Mouse (Mus musculus): Measurements from ENCODE around the gene Krtap19-5. TPM values are rescaled to one million over a fixed set of nuclear protein-coding genes. Genes with fewer than 3 reads are reported as not detected.

The Krtap19-5 gene
- not detected in 2 replicates for polyA plus RNA-seq (2014; fragmentation: Nextera tagmentation; extraction: Ambion mirVana)

DNA sequence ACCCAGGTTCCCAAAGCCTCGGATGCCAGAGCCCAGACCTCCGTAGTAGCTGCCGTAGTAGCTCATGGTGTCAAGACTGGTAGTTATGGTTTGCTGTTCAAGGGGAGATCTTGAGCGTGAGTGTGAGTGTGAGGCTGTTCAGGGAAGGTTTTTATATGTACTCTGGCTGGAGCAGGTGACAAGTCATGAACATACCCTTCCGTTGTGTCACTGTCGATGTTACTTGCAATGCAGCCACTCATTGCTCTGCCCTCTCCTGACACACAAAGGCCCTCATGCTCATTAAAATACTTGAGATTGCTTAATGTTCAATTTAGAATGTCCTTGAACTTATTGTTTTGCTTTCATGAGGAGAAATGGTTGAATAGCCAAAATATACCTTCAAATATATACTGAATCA, at the start of gene Krtap19-5:
Krtap19-5 (minus strand) TSS at position 101 of the 400 bp plus-strand sequence.
- no peaks in the 10 kb centered on the region; the same call in 1 of the 2 replicates for H3K9me3 ChIP-seq (ENCODE audit: control insufficient read depth, low read length)
- 88% methylated on average over 6 of the region's 6 CpGs for WGBS
- no peak for ATAC-seq (replicated peaks; ENCODE audit: low FRiP score)

DNA sequence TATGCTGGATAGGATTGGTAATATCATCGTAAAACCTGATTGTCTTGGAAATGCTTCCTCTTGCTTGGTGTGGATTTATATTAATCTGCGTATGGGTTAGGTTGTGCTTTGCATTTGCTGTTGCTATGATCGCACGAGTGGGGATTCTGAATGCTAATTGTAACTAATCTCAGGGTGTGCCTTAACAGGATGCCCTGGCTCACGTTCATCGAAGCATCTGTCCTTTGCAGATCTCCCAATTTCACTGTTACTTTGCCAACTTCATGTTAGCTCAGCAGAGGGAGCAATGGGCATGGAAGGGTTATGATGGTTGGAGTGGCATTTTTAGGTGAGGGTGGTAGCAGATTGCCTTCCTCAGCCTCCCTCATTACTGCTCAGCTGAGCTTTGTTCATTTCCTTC, 44.8 kb upstream of the Krtap19-5 start:
- no peak overlapping the region for H3K4me3 ChIP-seq (ENCODE audit: low read depth, low read length)
- no peak overlapping the region for H3K4me2 ChIP-seq
- no peak overlapping the region for H3K9ac ChIP-seq (ENCODE audit: low read depth, low read length)
- ATAC-seq (replicated peaks; ENCODE audit: low FRiP score) (no peak), DNase-seq (ENCODE audit: low spot score) (no peak)
- H3K36me3 ChIP-seq (ENCODE audit: control insufficient read depth, insufficient read depth, low read length), result no peaks in the 10 kb centered on the region
- no peaks in the 10 kb centered on the region for H3K27me3 ChIP-seq (replicated peaks; ENCODE audit: control insufficient read depth, insufficient read depth, low read length)
- H3K4me1 ChIP-seq (replicated peaks; ENCODE audit: control insufficient read depth, insufficient read depth, low read length), result no peaks in the 10 kb centered on the region
- no peak overlapping the region for H3K27ac ChIP-seq (ENCODE audit: low read depth, low read length)
- WGBS, result 84% methylated on average over 6 of the region's 6 CpGs
- no peaks in the 10 kb centered on the region for H3K9me3 ChIP-seq (ENCODE audit: control insufficient read depth, low read length)

More for the DNA sequence above, at the start of gene Krtap19-5:
- H3K27ac ChIP-seq (ENCODE audit: low read depth, low read length), result no peak within 1 kb of the TSS
- no peak within 1 kb of the TSS for H3K9ac ChIP-seq (ENCODE audit: low read depth, low read length)
- no peaks in the 10 kb centered on the region for H3K36me3 ChIP-seq (ENCODE audit: control insufficient read depth, insufficient read depth, low read length)
- no peaks in the 10 kb centered on the region for H3K4me1 ChIP-seq (replicated peaks; ENCODE audit: control insufficient read depth, insufficient read depth, low read length)
- DNase-seq (ENCODE audit: low spot score), result no peak
- no peaks in the 10 kb centered on the region for H3K27me3 ChIP-seq (replicated peaks; ENCODE audit: control insufficient read depth, insufficient read depth, low read length)
- H3K4me3 ChIP-seq (ENCODE audit: low read depth, low read length), result no peak within 1 kb of the TSS
- H3K4me2 ChIP-seq, result no peak within 1 kb of the TSS

DNA sequence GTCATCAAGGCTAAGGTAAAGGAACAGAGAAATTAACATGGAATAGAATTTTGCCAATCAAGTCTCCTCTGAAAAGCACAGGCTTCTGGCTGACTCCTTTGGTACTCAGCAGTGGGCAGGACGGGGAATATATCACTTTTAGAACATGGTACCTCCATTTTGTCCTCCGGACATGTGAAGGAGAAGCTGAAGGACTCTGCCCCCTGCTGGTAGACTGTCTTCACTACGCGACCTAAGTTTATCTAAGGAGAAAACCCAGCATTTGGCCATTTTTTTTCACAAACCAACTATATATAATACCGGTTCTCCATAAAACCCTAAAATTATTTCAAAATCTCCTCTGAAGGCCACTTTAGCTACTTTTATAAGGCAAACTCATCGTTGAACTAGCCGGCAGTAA, 42.0 kb upstream of the Krtap19-5 start:
- Histone ChIP-seq H3K36me3 (ENCODE audit: control insufficient read depth, insufficient read depth, low read length) (no peaks in the 10 kb centered on the region), H3K9me3 (ENCODE audit: control insufficient read depth, low read length) (no peaks in the 10 kb centered on the region), H3K4me2 (no peak overlapping the region), H3K4me3 (ENCODE audit: low read depth, low read length) (no peak overlapping the region), H3K9ac (ENCODE audit: low read depth, low read length) (no peak overlapping the region), H3K27ac (ENCODE audit: low read depth, low read length) (no peak overlapping the region), H3K4me1 (replicated peaks; ENCODE audit: control insufficient read depth, insufficient read depth, low read length) (no peaks in the 10 kb centered on the region), H3K27me3 (replicated peaks; ENCODE audit: control insufficient read depth, insufficient read depth, low read length) (no peaks in the 10 kb centered on the region)
- WGBS, result 68% methylated on average over 7 of the region's 7 CpGs
- ATAC-seq (replicated peaks; ENCODE audit: low FRiP score), result no peak
- no peak for DNase-seq (ENCODE audit: low spot score)

DNA sequence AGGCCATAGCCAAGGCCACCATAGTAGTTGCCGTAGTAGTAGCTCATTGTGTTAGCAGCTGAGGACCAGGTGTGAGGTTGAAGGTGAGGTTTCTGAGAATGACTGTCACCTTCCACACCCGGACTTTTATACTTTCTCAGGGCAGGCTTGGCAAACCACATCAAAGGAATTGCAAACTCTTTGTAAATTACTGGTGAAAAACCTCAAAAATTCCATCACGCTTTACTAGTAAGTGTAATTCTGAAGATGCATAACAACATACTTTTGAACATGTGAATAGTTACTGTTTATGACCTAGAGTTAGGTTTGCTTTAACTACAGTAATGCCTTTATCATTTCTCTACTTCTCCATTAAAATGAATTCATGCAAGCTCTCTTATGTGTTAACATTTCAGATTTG, 35.9 kb upstream of the Krtap19-5 start, which contains the start of gene Krtap19-9b:
Krtap19-9b (minus strand) TSS at position 101 of the 400 bp plus-strand sequence.
- H3K4me1 ChIP-seq (replicated peaks; ENCODE audit: control insufficient read depth, insufficient read depth, low read length), result no peaks in the 10 kb centered on the region
- H3K9ac ChIP-seq (ENCODE audit: low read depth, low read length), result no peak within 1 kb of the TSS
- H3K4me2 ChIP-seq, result no peak within 1 kb of the TSS
- H3K27ac ChIP-seq (ENCODE audit: low read depth, low read length), result no peak within 1 kb of the TSS
- H3K27me3 ChIP-seq (replicated peaks; ENCODE audit: control insufficient read depth, insufficient read depth, low read length), result no peaks in the 10 kb centered on the region
- DNase-seq (ENCODE audit: low spot score) (no peak), ATAC-seq (replicated peaks; ENCODE audit: low FRiP score) (no peak)
- 87% methylated on average over 3 of the region's 3 CpGs for WGBS
- no peak within 1 kb of the TSS for H3K4me3 ChIP-seq (ENCODE audit: low read depth, low read length)
- H3K36me3 ChIP-seq (ENCODE audit: control insufficient read depth, insufficient read depth, low read length), result no peaks in the 10 kb centered on the region
- no peaks in the 10 kb centered on the region for H3K9me3 ChIP-seq (ENCODE audit: control insufficient read depth, low read length)

DNA sequence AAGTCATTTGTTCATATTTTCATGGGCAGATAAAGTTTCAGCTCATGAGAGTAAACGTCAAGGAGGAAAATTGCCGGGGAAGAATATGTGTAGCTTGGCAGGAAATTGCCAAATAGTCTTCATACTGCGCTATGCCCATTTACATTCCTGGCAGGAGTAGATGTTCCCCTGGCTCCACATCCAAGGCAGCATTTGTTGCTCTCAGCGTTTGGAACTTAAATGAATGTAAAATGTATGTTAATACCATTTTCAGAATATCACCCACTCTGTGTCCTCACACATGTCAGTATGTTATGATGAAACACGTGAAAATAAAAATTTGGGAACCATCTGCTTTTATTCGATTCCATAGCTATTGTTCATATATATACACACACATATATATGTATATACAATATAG, 9.4 kb downstream of the Krtap19-5 start:
- ATAC-seq (replicated peaks; ENCODE audit: low FRiP score) (no peak), DNase-seq (ENCODE audit: low spot score) (no peak)
- H3K4me1 ChIP-seq (replicated peaks; ENCODE audit: control insufficient read depth, insufficient read depth, low read length), result no peaks in the 10 kb centered on the region
- no peak overlapping the region for H3K4me2 ChIP-seq
- H3K27me3 ChIP-seq (replicated peaks; ENCODE audit: control insufficient read depth, insufficient read depth, low read length), result no peaks in the 10 kb centered on the region
- 80% methylated on average over 6 of the region's 6 CpGs for WGBS
- H3K27ac ChIP-seq (ENCODE audit: low read depth, low read length), result no peak overlapping the region
- no peak overlapping the region for H3K4me3 ChIP-seq (ENCODE audit: low read depth, low read length)
- no peaks in the 10 kb centered on the region for H3K9me3 ChIP-seq (ENCODE audit: control insufficient read depth, low read length)
- H3K36me3 ChIP-seq (ENCODE audit: control insufficient read depth, insufficient read depth, low read length), result no peaks in the 10 kb centered on the region
- no peak overlapping the region for H3K9ac ChIP-seq (ENCODE audit: low read depth, low read length)

DNA sequence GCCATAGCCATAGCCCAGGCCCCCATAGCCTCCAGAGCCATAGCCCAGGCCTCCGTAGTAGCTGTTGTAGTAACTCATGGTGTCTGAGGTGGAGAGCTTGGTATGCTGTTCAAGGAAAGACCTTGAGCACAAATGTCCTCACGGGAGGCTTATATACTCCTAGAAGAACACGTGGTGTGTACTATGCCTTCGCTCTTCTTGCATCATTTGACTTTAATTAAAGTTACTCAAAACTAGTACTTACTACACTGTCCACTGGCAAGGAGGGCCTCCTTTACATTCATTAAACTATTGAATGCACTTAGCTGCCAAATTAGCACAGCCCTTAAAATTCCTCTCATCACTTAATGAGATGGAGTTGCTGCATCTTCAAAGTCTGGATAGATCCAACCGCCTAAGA, 11.3 kb downstream of the Krtap19-5 start, which contains the start of gene Krtap19-4:
Krtap19-4 (minus strand) TSS at position 101 of the 400 bp plus-strand sequence.
- Histone ChIP-seq H3K4me1 (replicated peaks; ENCODE audit: control insufficient read depth, insufficient read depth, low read length) (no peaks in the 10 kb centered on the region), H3K36me3 (ENCODE audit: control insufficient read depth, insufficient read depth, low read length) (no peaks in the 10 kb centered on the region), H3K9ac (ENCODE audit: low read depth, low read length) (no peak within 1 kb of the TSS), H3K4me2 (no peak within 1 kb of the TSS), H3K4me3 (ENCODE audit: low read depth, low read length) (no peak within 1 kb of the TSS), H3K9me3 (ENCODE audit: control insufficient read depth, low read length) (no peaks in the 10 kb centered on the region), H3K27me3 (replicated peaks; ENCODE audit: control insufficient read depth, insufficient read depth, low read length) (no peaks in the 10 kb centered on the region), H3K27ac (ENCODE audit: low read depth, low read length) (no peak within 1 kb of the TSS)
- no peak for DNase-seq (ENCODE audit: low spot score)
- no peak for ATAC-seq (replicated peaks; ENCODE audit: low FRiP score)
- 81% methylated on average over 5 of the region's 5 CpGs for WGBS

DNA sequence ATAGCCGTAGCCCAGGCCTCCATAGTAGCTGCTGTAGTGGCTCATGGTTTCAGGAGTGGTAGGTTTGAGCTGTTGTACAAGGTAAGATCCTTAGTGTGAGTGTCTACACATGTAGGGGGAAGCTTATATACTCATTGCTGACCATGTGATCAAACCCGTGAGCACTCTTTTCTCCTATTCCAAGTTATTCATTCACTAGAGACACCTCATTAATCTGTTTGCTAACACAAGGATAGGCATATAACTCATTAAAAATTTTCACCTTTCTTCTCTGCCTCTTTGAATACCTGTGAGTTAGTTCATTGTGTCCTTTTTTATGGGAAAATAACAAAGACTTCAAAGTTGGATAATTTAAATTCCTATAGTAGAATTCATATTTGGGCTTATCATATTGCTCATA, 18.3 kb downstream of the Krtap19-5 start, which contains the start of gene Krtap19-3:
Krtap19-3 (minus strand) TSS at position 101 of the 400 bp plus-strand sequence.
- no peaks in the 10 kb centered on the region for H3K27me3 ChIP-seq (replicated peaks; ENCODE audit: control insufficient read depth, insufficient read depth, low read length)
- no peaks in the 10 kb centered on the region for H3K36me3 ChIP-seq (ENCODE audit: control insufficient read depth, insufficient read depth, low read length)
- DNase-seq (ENCODE audit: low spot score) (no peak), ATAC-seq (replicated peaks; ENCODE audit: low FRiP score) (no peak)
- H3K4me2 ChIP-seq, result no peak within 1 kb of the TSS
- H3K27ac ChIP-seq (ENCODE audit: low read depth, low read length), result no peak within 1 kb of the TSS
- H3K4me3 ChIP-seq (ENCODE audit: low read depth, low read length), result no peak within 1 kb of the TSS
- H3K9ac ChIP-seq (ENCODE audit: low read depth, low read length), result no peak within 1 kb of the TSS
- no peaks in the 10 kb centered on the region for H3K4me1 ChIP-seq (replicated peaks; ENCODE audit: control insufficient read depth, insufficient read depth, low read length)
- WGBS, result 78% methylated on average over 2 of the region's 2 CpGs
- H3K9me3 ChIP-seq (ENCODE audit: control insufficient read depth, low read length), result no peaks in the 10 kb centered on the region

DNA sequence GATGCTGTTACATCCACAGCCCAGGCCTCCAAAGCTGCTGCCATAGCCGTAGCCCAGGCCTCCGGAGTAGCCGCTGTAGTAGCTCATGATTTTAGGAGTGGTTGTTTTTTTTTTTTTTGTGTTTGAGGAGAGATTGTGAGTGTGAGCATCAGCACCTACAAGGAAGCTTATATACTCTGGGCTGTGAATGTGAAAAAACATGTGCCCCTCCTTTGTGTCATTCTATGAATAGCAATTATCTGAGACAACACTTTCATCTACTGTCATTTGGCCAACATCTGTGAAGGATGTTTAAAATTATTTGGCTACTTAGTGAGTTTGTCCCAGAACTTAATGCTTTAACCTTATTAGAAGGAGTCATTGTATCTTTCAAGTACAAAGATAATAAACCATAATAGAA, 22.1 kb downstream of the Krtap19-5 start, which contains the start of gene Krtap19-2:
Krtap19-2 (minus strand) TSS at position 101 of the 400 bp plus-strand sequence.
- H3K27ac ChIP-seq (ENCODE audit: low read depth, low read length), result no peak within 1 kb of the TSS
- no peaks in the 10 kb centered on the region for H3K4me1 ChIP-seq (replicated peaks; ENCODE audit: control insufficient read depth, insufficient read depth, low read length)
- H3K9me3 ChIP-seq (ENCODE audit: control insufficient read depth, low read length), result no peaks in the 10 kb centered on the region
- no peak within 1 kb of the TSS for H3K9ac ChIP-seq (ENCODE audit: low read depth, low read length)
- no peak within 1 kb of the TSS for H3K4me2 ChIP-seq
- ATAC-seq (replicated peaks; ENCODE audit: low FRiP score), result no peak
- DNase-seq (ENCODE audit: low spot score), result no peak
- H3K36me3 ChIP-seq (ENCODE audit: control insufficient read depth, insufficient read depth, low read length), result no peaks in the 10 kb centered on the region
- 92% methylated on average over 3 of the region's 3 CpGs for WGBS
- no peak within 1 kb of the TSS for H3K4me3 ChIP-seq (ENCODE audit: low read depth, low read length)
- no peaks in the 10 kb centered on the region for H3K27me3 ChIP-seq (replicated peaks; ENCODE audit: control insufficient read depth, insufficient read depth, low read length)

DNA sequence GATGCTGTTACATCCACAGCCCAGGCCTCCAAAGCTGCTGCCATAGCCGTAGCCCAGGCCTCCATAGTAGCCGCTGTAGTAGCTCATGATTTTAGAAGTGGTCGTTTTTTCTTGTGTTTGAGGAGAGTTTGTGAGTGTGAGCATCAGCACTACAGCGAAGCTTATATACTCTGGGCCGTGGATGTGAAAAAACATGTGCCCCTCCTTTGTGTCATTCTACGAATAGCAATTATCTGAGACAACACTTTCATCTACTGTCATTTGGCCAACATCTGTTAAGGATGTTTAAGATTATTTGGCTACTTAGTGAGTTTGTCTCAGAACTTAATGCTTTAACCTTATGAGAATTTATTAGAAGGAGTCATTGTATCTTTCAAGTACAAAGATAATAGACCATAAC, 26.9 kb downstream of the Krtap19-5 start, which contains the start of gene Krtap19-1:
Krtap19-1 (minus strand) TSS at position 101 of the 400 bp plus-strand sequence.
- 76% methylated on average over 6 of the region's 6 CpGs for WGBS

More for the DNA sequence above, 26.9 kb downstream of the Krtap19-5 start, which contains the start of gene Krtap19-1:
- Histone ChIP-seq H3K27ac (ENCODE audit: low read depth, low read length) (no peak within 1 kb of the TSS), H3K9me3 (ENCODE audit: control insufficient read depth, low read length) (no peaks in the 10 kb centered on the region), H3K36me3 (ENCODE audit: control insufficient read depth, insufficient read depth, low read length) (no peaks in the 10 kb centered on the region), H3K27me3 (replicated peaks; ENCODE audit: control insufficient read depth, insufficient read depth, low read length) (no peaks in the 10 kb centered on the region), H3K4me1 (replicated peaks; ENCODE audit: control insufficient read depth, insufficient read depth, low read length) (no peaks in the 10 kb centered on the region), H3K4me3 (ENCODE audit: low read depth, low read length) (no peak within 1 kb of the TSS), H3K4me2 (no peak within 1 kb of the TSS), H3K9ac (ENCODE audit: low read depth, low read length) (no peak within 1 kb of the TSS)
- DNase-seq (ENCODE audit: low spot score), result no peak
- ATAC-seq (replicated peaks; ENCODE audit: low FRiP score), result no peak
